Mouse (Mus musculus) stomach, embryonic 16.5 days (tissue): ENCODE data around the gene Nupr1. TPM values are rescaled to one million over a fixed set of nuclear protein-coding genes. Genes with fewer than 3 reads are reported as not detected.
A peak's percentile ranks its signal among the peaks of the same experiment; 100 is the strongest.

Experiments
- ATAC-seq: fragments of 200-750 bp; cut with Nextera tagmentation; 2 replicates; pipeline ENCODE4 v1.8.0; 2017; ENCODE audit warnings: moderate number of reproducible peaks, moderate TSS enrichment; ENCODE audit not compliant: insufficient read depth, low FRiP score
- H3K27ac ChIP-seq: fragments of 300-500 bp; sonication (generic); 2 replicates; pipeline ENCODE4 v1.5.1; 2014; ENCODE audit warnings: low read length
- H3K27me3 ChIP-seq: fragments of 300-500 bp; sonication (generic); 2 replicates; pipeline ENCODE4 v1.6.1; 2014; ENCODE audit warnings: low read length, control low read depth, mixed read lengths; ENCODE audit not compliant: control insufficient read depth, insufficient read depth
- H3K36me3 ChIP-seq: fragments of 300-500 bp; sonication (generic); 2 replicates; pipeline ENCODE4 v1.6.1; 2014; ENCODE audit warnings: low read length; ENCODE audit not compliant: control insufficient read depth, insufficient read depth
- H3K4me1 ChIP-seq: fragments of 300-500 bp; sonication (generic); 2 replicates; pipeline ENCODE4 v1.6.1; 2014; ENCODE audit warnings: low read length, control low read depth, mixed read lengths; ENCODE audit not compliant: control insufficient read depth, insufficient read depth
- H3K4me2 ChIP-seq: fragments of 300-500 bp; sonication (generic); 2 replicates; pipeline ENCODE4 v1.6.1; 2014; ENCODE audit warnings: low read depth, low read length, mixed read lengths
- H3K4me3 ChIP-seq: fragments of 300-500 bp; sonication (generic); replicated peaks from 2 replicates; pipeline ENCODE4 v1.5.1; 2014; ENCODE audit warnings: mild to moderate bottlenecking, low read length
- H3K9ac ChIP-seq: fragments of 300-500 bp; sonication (generic); 2 replicates; pipeline ENCODE4 v1.6.1; 2014; ENCODE audit warnings: low read length
- H3K9me3 ChIP-seq: fragments of 300-500 bp; sonication (generic); replicated peaks from 2 replicates; pipeline ENCODE4 v1.6.1; 2016; ENCODE audit warnings: low read length, control low read depth; ENCODE audit not compliant: control insufficient read depth
- WGBS: fragments of 180-500 bp; shearing (Covaris S2); extraction: QIAGEN DNeasy Blood & Tissue Kit; methylation state at CpG from one replicate; pipeline ENCODE4 v1.1.7; 2014; 5-methylcytosine and 5-hydroxymethylcytosine counted together
- polyA plus RNA-seq: library from polyadenylated mRNA; unstranded; fragments of >200 nt; fragmentation: Nextera tagmentation; extraction: Ambion mirVana; gene quantifications from 2 replicates; pipeline ENCODE4 v1.2.1, GENCODE M21; 2015

Gene Nupr1
- polyA plus RNA-seq, 1 experiment from 2014 or later, result 141 TPM

DNA sequence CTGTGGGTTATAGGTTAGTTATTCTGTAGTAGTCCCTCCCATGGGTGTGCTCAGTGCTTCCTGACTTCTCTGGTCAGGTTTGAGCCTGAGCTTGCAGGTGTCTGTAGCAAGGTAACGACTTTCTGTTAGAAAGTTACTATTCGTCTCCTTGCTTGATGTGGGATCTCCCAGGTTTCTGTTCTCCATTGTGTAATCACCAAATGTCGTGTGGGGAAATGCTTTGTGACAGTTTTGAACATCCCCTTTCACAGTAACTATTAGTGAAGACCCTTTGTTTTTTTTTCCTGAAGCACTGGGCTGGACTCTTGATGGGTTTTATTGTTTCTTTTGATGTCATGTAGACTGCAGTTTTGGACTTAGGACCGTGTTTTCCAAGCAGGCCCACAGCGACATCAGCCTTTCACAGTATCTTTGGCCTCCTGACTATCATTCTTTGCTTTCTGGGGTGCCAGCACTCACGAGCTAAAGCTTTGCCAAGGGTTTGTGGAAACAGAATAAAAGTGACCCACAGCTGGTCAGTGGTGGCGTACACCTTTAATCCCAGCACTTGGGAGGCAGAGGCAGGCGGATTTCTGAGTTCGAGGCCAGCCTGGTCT is 36.9 kb upstream of the Nupr1 start:
- peak overlapping the region; percentile 62 for H3K27ac ChIP-seq
- no peaks in the 10 kb centered on the region for H3K36me3 ChIP-seq
- H3K9ac ChIP-seq, result no peak overlapping the region
- no peaks in the 10 kb centered on the region for H3K27me3 ChIP-seq
- H3K4me1 ChIP-seq, result no peaks in the 10 kb centered on the region
- no peaks in the 10 kb centered on the region for H3K9me3 ChIP-seq
- no peak for ATAC-seq
- WGBS, result 83% methylated on average over 9 of the region's 9 CpGs
- H3K4me3 ChIP-seq, result no peak overlapping the region
- no peak overlapping the region for H3K4me2 ChIP-seq

DNA sequence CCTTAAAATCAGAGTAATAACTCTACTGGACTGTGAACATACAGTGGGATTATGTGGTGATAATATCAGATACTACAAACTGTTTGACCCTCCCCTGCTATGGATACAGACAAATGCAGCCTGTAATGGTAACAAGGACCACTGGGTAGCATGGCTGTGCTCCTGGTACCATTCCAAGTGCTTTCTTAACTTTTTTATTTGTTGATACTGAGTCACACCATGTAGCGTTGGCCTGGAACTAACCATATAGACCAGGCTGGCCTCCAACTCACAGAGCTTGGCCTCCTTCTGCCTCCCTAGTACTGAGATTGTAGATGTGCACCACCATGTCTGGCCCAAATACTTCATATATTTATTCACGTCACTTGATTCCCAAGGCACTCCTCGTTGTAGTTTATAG is 34.6 kb upstream of the Nupr1 start:
- Histone ChIP-seq H3K4me2 (no peak overlapping the region), H3K36me3 (no peaks in the 10 kb centered on the region), H3K4me1 (no peaks in the 10 kb centered on the region), H3K4me3 (no peak overlapping the region), H3K9ac (no peak overlapping the region), H3K9me3 (no peaks in the 10 kb centered on the region), H3K27me3 (no peaks in the 10 kb centered on the region), H3K27ac (no peak overlapping the region)
- ATAC-seq, result no peak
- WGBS, result 98% methylated on average over 3 of the region's 3 CpGs

DNA sequence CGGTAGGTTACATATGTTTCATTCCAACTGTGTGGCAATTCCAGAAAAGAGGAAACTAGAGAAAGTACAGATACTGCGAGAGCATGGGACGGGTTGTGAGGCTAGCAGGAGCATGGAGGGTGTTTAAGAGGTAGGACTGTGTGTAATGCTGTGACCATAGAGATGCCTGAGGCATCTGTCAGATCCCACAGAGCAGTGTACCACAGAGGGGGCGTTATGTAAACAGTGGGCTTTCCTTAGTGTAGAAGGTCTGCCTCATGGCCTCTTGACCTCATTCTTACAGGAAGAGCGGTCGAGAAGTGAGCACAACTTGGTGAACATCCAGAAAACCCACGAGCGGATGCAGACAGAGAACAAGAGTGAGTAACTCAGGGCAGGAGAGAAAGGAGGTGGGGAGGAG is 33.0 kb upstream of the Nupr1 start:
- no peaks in the 10 kb centered on the region for H3K4me1 ChIP-seq
- H3K4me3 ChIP-seq, result no peak overlapping the region
- H3K27ac ChIP-seq, result no peak overlapping the region
- peak; percentile 47; the same call in 1 of the 2 replicates for ATAC-seq
- no peaks in the 10 kb centered on the region for H3K36me3 ChIP-seq
- no peaks in the 10 kb centered on the region for H3K9me3 ChIP-seq
- WGBS, result 51% methylated on average over 8 of the region's 8 CpGs
- no peak overlapping the region for H3K9ac ChIP-seq
- no peaks in the 10 kb centered on the region for H3K27me3 ChIP-seq
- H3K4me2 ChIP-seq, result no peak overlapping the region

GRCm38 (mm10) chr7:126659771-126660170 is 29.1 kb upstream of the Nupr1 start:
- WGBS, result 88% methylated on average over 3 of the region's 3 CpGs
- H3K4me3 ChIP-seq, result no peak overlapping the region
- no peak overlapping the region for H3K4me2 ChIP-seq
- no peaks in the 10 kb centered on the region for H3K27me3 ChIP-seq
- H3K4me1 ChIP-seq, result no peaks in the 10 kb centered on the region
- no peaks in the 10 kb centered on the region for H3K36me3 ChIP-seq
- no peak overlapping the region for H3K27ac ChIP-seq
- no peak for ATAC-seq
- H3K9ac ChIP-seq, result no peak overlapping the region
- no peaks in the 10 kb centered on the region for H3K9me3 ChIP-seq

- Histone ChIP-seq H3K4me1 (no peaks in the 10 kb centered on the region), H3K4me3 (no peak overlapping the region), H3K27ac (no peak overlapping the region), H3K36me3 (no peaks in the 10 kb centered on the region), H3K4me2 (no peak overlapping the region), H3K9ac (no peak overlapping the region), H3K9me3 (no peaks in the 10 kb centered on the region), H3K27me3 (no peaks in the 10 kb centered on the region)
- 87% methylated on average over 1 of the region's 1 CpGs for WGBS
- ATAC-seq, result no peak
Observed at GRCm38 (mm10) chr7:126657522-126657921, 26.9 kb upstream of the Nupr1 start.

DNA sequence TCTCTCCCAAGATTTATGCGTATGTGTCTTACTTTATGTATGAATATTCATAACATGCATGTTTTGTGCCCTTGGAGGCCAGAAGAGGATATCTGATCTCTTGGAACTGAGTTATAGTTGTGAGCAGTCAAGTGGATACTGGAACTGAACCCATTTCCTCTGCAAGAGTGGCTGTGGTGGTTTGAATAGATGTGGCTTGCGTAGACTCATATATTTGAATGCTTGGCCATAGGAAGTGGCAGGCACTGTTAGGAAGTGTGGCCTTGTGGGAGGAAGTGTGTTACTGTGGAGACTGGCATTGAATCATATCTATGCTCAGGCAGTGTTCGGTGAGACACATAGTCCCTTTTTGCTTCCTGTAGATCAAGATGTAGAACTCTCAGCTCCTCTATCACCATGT is 25.0 kb upstream of the Nupr1 start:
- no peak overlapping the region for H3K4me3 ChIP-seq
- H3K27ac ChIP-seq, result no peak overlapping the region; the same call in 1 of the 2 replicates
- no peaks in the 10 kb centered on the region for H3K27me3 ChIP-seq
- H3K9ac ChIP-seq, result no peak overlapping the region
- no peaks in the 10 kb centered on the region for H3K36me3 ChIP-seq
- H3K4me1 ChIP-seq, result no peaks in the 10 kb centered on the region
- no peak overlapping the region for H3K4me2 ChIP-seq
- no peak for ATAC-seq
- H3K9me3 ChIP-seq, result no peaks in the 10 kb centered on the region
- WGBS, result 88% methylated on average over 3 of the region's 3 CpGs

DNA sequence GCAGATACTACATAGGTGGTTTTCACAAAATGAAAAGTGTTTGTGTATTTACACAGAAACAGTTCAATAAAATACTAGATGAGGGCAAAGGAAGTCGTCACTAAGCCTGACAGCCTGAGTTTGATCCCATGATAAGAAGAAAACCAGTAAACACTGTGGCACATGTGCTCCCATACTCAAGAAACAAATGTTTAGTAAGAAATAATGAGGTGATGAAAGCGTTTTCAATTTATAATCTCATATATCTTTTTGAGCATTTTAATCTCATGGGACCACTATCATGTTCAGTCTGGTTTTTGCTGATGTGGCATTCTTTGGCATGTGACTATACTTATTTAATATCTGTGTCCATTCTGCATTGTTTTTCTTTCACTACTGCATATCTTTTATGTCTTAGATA is 23.3 kb upstream of the Nupr1 start:
- H3K27ac ChIP-seq, result no peak overlapping the region
- no peaks in the 10 kb centered on the region for H3K36me3 ChIP-seq
- 0 out of 2 replicates have a peak, but pooled peaks cover 3% of the 10 kb centered on the region for H3K4me1 ChIP-seq
- no peak for ATAC-seq
- WGBS, result 73% methylated on average over 2 of the region's 2 CpGs
- H3K9me3 ChIP-seq, result no peaks in the 10 kb centered on the region
- H3K4me2 ChIP-seq, result no peak overlapping the region
- H3K9ac ChIP-seq, result no peak overlapping the region
- no peaks in the 10 kb centered on the region for H3K27me3 ChIP-seq
- H3K4me3 ChIP-seq, result no peak overlapping the region

GRCm38 (mm10) chr7:126650852-126651251 is 20.2 kb upstream of the Nupr1 start:
- Histone ChIP-seq H3K27me3 (no peaks in the 10 kb centered on the region), H3K9ac (no peak overlapping the region), H3K4me1 (peaks cover 9% of the 10 kb centered on the region; the same call in 1 of the 2 replicates), H3K4me2 (no peak overlapping the region), H3K9me3 (no peaks in the 10 kb centered on the region), H3K27ac (no peak overlapping the region), H3K4me3 (no peak overlapping the region), H3K36me3 (no peaks in the 10 kb centered on the region)
- WGBS, result 31% methylated on average over 2 of the region's 2 CpGs
- no peak for ATAC-seq

DNA sequence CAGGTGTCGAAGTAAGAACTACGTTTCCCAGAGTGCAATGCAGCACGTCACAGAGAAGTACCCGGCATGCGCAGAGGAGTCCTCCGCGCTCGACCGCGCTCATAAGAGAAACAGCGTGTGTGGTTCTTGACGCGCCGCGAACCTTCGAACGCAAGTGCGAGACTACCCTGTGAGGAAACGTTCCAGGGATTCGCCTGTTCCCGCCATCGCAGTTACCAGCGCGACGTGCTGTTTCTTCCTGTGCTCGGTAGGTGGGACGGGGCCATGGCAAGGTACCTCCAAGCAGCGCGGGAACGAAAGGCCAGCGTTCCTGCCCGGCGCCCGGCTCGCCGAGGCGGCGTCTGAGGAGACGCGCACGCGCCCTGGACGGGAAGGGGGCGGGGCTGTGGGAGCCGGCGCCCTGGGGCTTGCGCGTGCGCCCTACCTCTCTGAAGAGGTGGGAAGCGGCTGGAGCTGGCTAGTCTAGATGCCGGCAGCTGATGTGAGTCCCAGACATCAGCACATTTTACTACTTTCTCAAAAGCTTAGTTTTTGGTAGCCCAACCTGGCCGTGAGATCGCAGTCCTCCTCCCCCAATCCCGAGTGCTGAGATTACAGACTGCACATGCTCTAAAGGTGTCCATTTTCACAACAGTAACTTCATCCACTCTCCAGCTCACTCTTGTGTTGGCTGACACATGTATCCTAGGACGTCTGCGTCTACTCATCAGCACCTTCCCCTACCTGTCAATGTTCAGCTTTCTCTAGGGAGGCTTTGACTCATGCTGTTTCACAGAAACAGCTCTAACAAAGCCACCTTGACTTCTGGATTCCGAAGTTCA is 18.8 kb upstream of the Nupr1 start, which contains the start of gene Sgf29:
Sgf29 (plus strand) TSS at position 79 of the 821 bp plus-strand sequence.
- peak within 1 kb of the TSS; percentile 69 for H3K4me3 ChIP-seq
- H3K9me3 ChIP-seq, result no peaks in the 10 kb centered on the region
- H3K4me1 ChIP-seq, result peaks cover 9% of the 10 kb centered on the region; the same call in 1 of the 2 replicates
- peak within 1 kb of the TSS; percentile 77 for H3K9ac ChIP-seq
- H3K4me2 ChIP-seq, result peak within 1 kb of the TSS; percentile 71
- peak within 1 kb of the TSS; percentile 89 for H3K27ac ChIP-seq
- no peaks in the 10 kb centered on the region for H3K36me3 ChIP-seq
- peak; percentile 98 for ATAC-seq
- 1% methylated on average over 57 of the region's 57 CpGs for WGBS
- H3K27me3 ChIP-seq, result no peaks in the 10 kb centered on the region
